Mouse (Mus musculus) stomach, embryonic 15.5 days (tissue): ENCODE measurements around the gene Tmem108. TPM values are rescaled to one million over a fixed set of nuclear protein-coding genes. Genes with fewer than 3 reads are reported as not detected.

Experiments used
- ATAC-seq: fragments of 200-750 bp; cut with Nextera tagmentation; 2 replicates; pipeline ENCODE4 v1.8.0; 2017; ENCODE audit warnings: low read depth, moderate number of reproducible peaks, moderate TSS enrichment; ENCODE audit not compliant: insufficient read depth, low FRiP score
- H3K27ac ChIP-seq: fragments of 300-500 bp; sonication (generic); 2 replicates; pipeline ENCODE4 v1.5.1; 2015; ENCODE audit warnings: mild to moderate bottlenecking, inconsistent platforms
- H3K27me3 ChIP-seq: fragments of 300-500 bp; sonication (generic); replicated peaks from 2 replicates; pipeline ENCODE4 v1.6.1; 2015; ENCODE audit warnings: inconsistent platforms
- H3K36me3 ChIP-seq: fragments of 300-500 bp; sonication (generic); 2 replicates; pipeline ENCODE4 v1.6.1; 2015; ENCODE audit warnings: inconsistent platforms
- H3K4me1 ChIP-seq: fragments of 300-500 bp; sonication (generic); 2 replicates; pipeline ENCODE4 v1.6.1; 2015; ENCODE audit warnings: inconsistent platforms
- H3K4me2 ChIP-seq: fragments of 300-500 bp; sonication (generic); 2 replicates; pipeline ENCODE4 v1.6.1; 2015; ENCODE audit warnings: mild to moderate bottlenecking, inconsistent platforms
- H3K4me3 ChIP-seq: fragments of 300-500 bp; sonication (generic); replicated peaks from 2 replicates; pipeline ENCODE4 v1.5.1; 2015; ENCODE audit warnings: inconsistent platforms
- H3K9ac ChIP-seq: fragments of 300-500 bp; sonication (generic); 2 replicates; pipeline ENCODE4 v1.6.1; 2015; ENCODE audit warnings: inconsistent platforms
- H3K9me3 ChIP-seq: fragments of 300-500 bp; sonication (generic); 2 replicates; pipeline ENCODE4 v1.6.1; 2016; ENCODE audit warnings: inconsistent platforms
- WGBS: fragments of 180-500 bp; shearing (Covaris S2); methylation state at CpG from one replicate; pipeline ENCODE4 v1.1.7; 2015; 5-methylcytosine and 5-hydroxymethylcytosine counted together
- polyA plus RNA-seq: library from polyadenylated mRNA; unstranded; fragments of >200 nt; fragmentation: Nextera tagmentation; extraction: Ambion mirVana; gene quantifications from 2 replicates; pipeline ENCODE4 v1.2.1, GENCODE M21; 2015

The Tmem108 gene
- polyA plus RNA-seq, 1 experiment from 2014 or later = 12.9 TPM

- H3K4me3 ChIP-seq = no peak overlapping the region
- WGBS = 77% methylated on average over 1 of the region's 1 CpGs
- H3K9ac ChIP-seq = no peak overlapping the region
- H3K4me2 ChIP-seq = no peak overlapping the region
- no peaks in the 10 kb centered on the region for H3K9me3 ChIP-seq
- H3K27me3 ChIP-seq = no peaks in the 10 kb centered on the region
- H3K4me1 ChIP-seq = no peaks in the 10 kb centered on the region
- no peak for ATAC-seq
- no peak overlapping the region for H3K27ac ChIP-seq
- no peaks in the 10 kb centered on the region for H3K36me3 ChIP-seq
Observed at GRCm38 (mm10) chr9:103700240-103700639, 61.4 kb downstream of the Tmem108 start.

- no peaks in the 10 kb centered on the region for H3K36me3 ChIP-seq
- 59% methylated on average over 6 of the region's 6 CpGs for WGBS
- no peak overlapping the region for H3K9ac ChIP-seq
- H3K9me3 ChIP-seq = no peaks in the 10 kb centered on the region
- H3K27ac ChIP-seq = no peak overlapping the region
- ATAC-seq = no peak
- H3K4me2 ChIP-seq = no peak overlapping the region
- H3K27me3 ChIP-seq = no peaks in the 10 kb centered on the region
- no peaks in the 10 kb centered on the region for H3K4me1 ChIP-seq
- H3K4me3 ChIP-seq = no peak overlapping the region
Observed at GRCm38 (mm10) chr9:103696967-103697366, 64.7 kb downstream of the Tmem108 start.

- ATAC-seq = no peak
- Histone ChIP-seq H3K27me3 (no peaks in the 10 kb centered on the region), H3K9me3 (no peaks in the 10 kb centered on the region), H3K27ac (no peak overlapping the region), H3K4me2 (no peak overlapping the region), H3K9ac (no peak overlapping the region), H3K4me3 (no peak overlapping the region), H3K36me3 (no peaks in the 10 kb centered on the region), H3K4me1 (no peaks in the 10 kb centered on the region)
Observed at GRCm38 (mm10) chr9:103693826-103694225, 67.8 kb downstream of the Tmem108 start.

- Histone ChIP-seq H3K4me2 (no peak overlapping the region), H3K4me3 (no peak overlapping the region), H3K36me3 (no peaks in the 10 kb centered on the region), H3K27me3 (no peaks in the 10 kb centered on the region), H3K27ac (no peak overlapping the region), H3K9ac (no peak overlapping the region), H3K4me1 (no peaks in the 10 kb centered on the region), H3K9me3 (no peaks in the 10 kb centered on the region)
- WGBS = 64% methylated on average over 4 of the region's 4 CpGs
- ATAC-seq = no peak
Observed at GRCm38 (mm10) chr9:103692699-103693098, 68.9 kb downstream of the Tmem108 start.

- 0 out of 2 replicates have a peak, but pooled peaks cover 3% of the 10 kb centered on the region for H3K4me1 ChIP-seq
- H3K27ac ChIP-seq = no peak overlapping the region
- H3K4me2 ChIP-seq = no peak overlapping the region
- 85% methylated on average over 9 of the region's 9 CpGs for WGBS
- no peaks in the 10 kb centered on the region for H3K27me3 ChIP-seq
- no peaks in the 10 kb centered on the region for H3K9me3 ChIP-seq
- H3K9ac ChIP-seq = no peak overlapping the region
- no peak for ATAC-seq
- H3K4me3 ChIP-seq = no peak overlapping the region
- H3K36me3 ChIP-seq = no peaks in the 10 kb centered on the region
Observed at GRCm38 (mm10) chr9:103691847-103692246, 69.8 kb downstream of the Tmem108 start.

GRCm38 (mm10) chr9:103690446-103690845 lies 71.2 kb downstream of the Tmem108 start:
- no peak overlapping the region for H3K4me2 ChIP-seq
- 0 out of 2 replicates have a peak, but pooled peaks cover 3% of the 10 kb centered on the region for H3K4me1 ChIP-seq
- no peaks in the 10 kb centered on the region for H3K9me3 ChIP-seq
- no peak for ATAC-seq
- no peak overlapping the region for H3K27ac ChIP-seq
- H3K9ac ChIP-seq = no peak overlapping the region
- no peaks in the 10 kb centered on the region for H3K36me3 ChIP-seq
- WGBS = 64% methylated on average over 3 of the region's 3 CpGs
- no peaks in the 10 kb centered on the region for H3K27me3 ChIP-seq
- no peak overlapping the region for H3K4me3 ChIP-seq

- H3K9ac ChIP-seq = no peak overlapping the region
- ATAC-seq = no peak
- H3K4me2 ChIP-seq = no peak overlapping the region
- no peaks in the 10 kb centered on the region for H3K9me3 ChIP-seq
- no peaks in the 10 kb centered on the region for H3K36me3 ChIP-seq
- H3K4me1 ChIP-seq = 0 out of 2 replicates have a peak, but pooled peaks cover 3% of the 10 kb centered on the region
- WGBS = 59% methylated on average over 7 of the region's 7 CpGs
- no peaks in the 10 kb centered on the region for H3K27me3 ChIP-seq
- H3K27ac ChIP-seq = no peak overlapping the region
- H3K4me3 ChIP-seq = no peak overlapping the region
Observed at GRCm38 (mm10) chr9:103689697-103690096, 71.9 kb downstream of the Tmem108 start.

- 0 out of 2 replicates have a peak, but pooled peaks cover 3% of the 10 kb centered on the region for H3K4me1 ChIP-seq
- H3K27ac ChIP-seq = no peak overlapping the region
- ATAC-seq = no peak
- WGBS = 79% methylated on average over 10 of the region's 10 CpGs
- no peaks in the 10 kb centered on the region for H3K36me3 ChIP-seq
- H3K4me3 ChIP-seq = no peak overlapping the region
- H3K9ac ChIP-seq = no peak overlapping the region
- H3K27me3 ChIP-seq = no peaks in the 10 kb centered on the region
- H3K9me3 ChIP-seq = no peaks in the 10 kb centered on the region
- H3K4me2 ChIP-seq = no peak overlapping the region
Observed at GRCm38 (mm10) chr9:103689006-103689405, 72.6 kb downstream of the Tmem108 start.

- no peaks in the 10 kb centered on the region for H3K9me3 ChIP-seq
- no peak overlapping the region for H3K4me2 ChIP-seq
- no peak overlapping the region for H3K27ac ChIP-seq
- no peak for ATAC-seq
- H3K4me3 ChIP-seq = no peak overlapping the region
- no peak overlapping the region for H3K9ac ChIP-seq
- no peaks in the 10 kb centered on the region for H3K36me3 ChIP-seq
- 0 out of 2 replicates have a peak, but pooled peaks cover 3% of the 10 kb centered on the region for H3K4me1 ChIP-seq
- H3K27me3 ChIP-seq = no peaks in the 10 kb centered on the region
- 55% methylated on average over 6 of the region's 6 CpGs for WGBS
Observed at GRCm38 (mm10) chr9:103687130-103687529, 74.5 kb downstream of the Tmem108 start.

- Histone ChIP-seq H3K4me3 (no peak overlapping the region), H3K27me3 (no peaks in the 10 kb centered on the region), H3K4me2 (no peak overlapping the region), H3K4me1 (peaks cover 3% of the 10 kb centered on the region; the same call in 1 of the 2 replicates), H3K27ac (no peak overlapping the region), H3K9me3 (no peaks in the 10 kb centered on the region), H3K36me3 (no peaks in the 10 kb centered on the region), H3K9ac (no peak overlapping the region)
- 41% methylated on average over 4 of the region's 4 CpGs for WGBS
- no peak for ATAC-seq
Observed at GRCm38 (mm10) chr9:103681741-103682330, 79.8 kb downstream of the Tmem108 start.

- WGBS = 37% methylated on average over 2 of the region's 2 CpGs
- Histone ChIP-seq H3K4me2 (no peak overlapping the region), H3K27me3 (no peaks in the 10 kb centered on the region), H3K9me3 (no peaks in the 10 kb centered on the region), H3K4me1 (peaks cover 3% of the 10 kb centered on the region; the same call in 1 of the 2 replicates), H3K36me3 (no peaks in the 10 kb centered on the region), H3K9ac (no peak overlapping the region), H3K27ac (no peak overlapping the region), H3K4me3 (no peak overlapping the region)
- peak; percentile 31; the same call in 1 of the 2 replicates for ATAC-seq
Observed at GRCm38 (mm10) chr9:103679234-103679633, 82.4 kb downstream of the Tmem108 start.

- no peak for ATAC-seq
- Histone ChIP-seq H3K27me3 (no peaks in the 10 kb centered on the region), H3K36me3 (no peaks in the 10 kb centered on the region), H3K27ac (no peak overlapping the region), H3K9me3 (no peaks in the 10 kb centered on the region), H3K4me2 (no peak overlapping the region), H3K9ac (no peak overlapping the region), H3K4me1 (peaks cover 3% of the 10 kb centered on the region; the same call in 1 of the 2 replicates), H3K4me3 (no peak overlapping the region)
- WGBS = 78% methylated on average over 7 of the region's 7 CpGs
Observed at GRCm38 (mm10) chr9:103678531-103679060, 83.0 kb downstream of the Tmem108 start.
